Mouse (Mus musculus): ENCODE measurements around the gene Zfp146. TPM values are rescaled to one million over a fixed set of nuclear protein-coding genes. Genes with fewer than 3 reads are reported as not detected.
"Not testable (repeated sequence)": the region's sequence is repeated elsewhere in the genome, so short reads cannot be mapped to it uniquely, and the experiment has no call there.

Zfp146 gene
- 7.3 and 8.8 TPM in 2 replicates for polyA plus RNA-seq (2012; rRNA removed)

DNA sequence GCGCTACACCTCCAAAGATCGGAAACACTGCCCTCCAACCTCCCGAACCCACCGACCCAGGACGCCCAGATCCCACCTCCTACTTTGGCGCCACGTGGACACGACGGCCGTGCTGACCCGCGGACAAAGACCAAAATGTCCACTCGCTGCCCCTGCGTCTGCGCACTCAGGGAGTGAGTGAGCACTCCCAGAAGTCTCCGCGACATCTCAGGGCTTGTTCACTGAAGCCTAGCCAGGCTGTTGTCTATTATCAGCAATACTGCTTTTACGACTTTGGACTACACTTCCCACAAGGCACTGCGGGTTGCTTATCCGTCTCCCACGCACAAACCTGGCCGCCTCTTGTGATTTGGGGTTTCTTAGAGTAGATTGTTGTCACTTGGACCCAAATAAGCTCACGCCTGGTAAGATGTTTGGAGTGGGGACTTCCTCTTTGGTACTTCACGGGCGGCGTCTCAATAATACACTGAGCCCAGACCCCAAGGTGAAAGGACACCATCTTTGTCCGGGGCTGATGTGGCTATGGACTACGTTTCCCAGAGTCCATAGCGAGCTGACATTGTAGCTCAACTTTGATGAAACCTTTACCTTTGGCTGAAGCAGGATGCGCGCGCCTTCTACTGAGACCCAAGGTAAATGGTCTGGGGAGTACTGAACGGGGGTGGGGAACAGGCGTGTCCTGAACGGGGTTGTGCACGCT is at the start of gene Zfp146:
Gene Zfp146 (minus strand): TSS at position 168 of the 700 bp plus-strand sequence.
- H3K27me3 ChIP-seq (ENCODE audit: control insufficient read depth, insufficient read depth, low read length): no peaks in the 10 kb centered on the region
- peaks cover 5% of the 10 kb centered on the region for H3K4me1 ChIP-seq (ENCODE audit: control insufficient read depth, insufficient read depth, insufficient read length)
- under 1% methylated on average over 36 of the region's 36 CpGs for WGBS
- TF ChIP-seq POLR2A (IDR thresholded peaks at IDR 0.05; ENCODE audit: low read depth, low read length) (peak; percentile 60; the same call in 1 of the 2 replicates), CTCF (IDR thresholded peaks at IDR 0.05; ENCODE audit: extremely low read depth, insufficient read depth, insufficient read length, insufficient replicate concordance) (no peak)
- peak within 1 kb of the TSS; percentile 79 for H3K27ac ChIP-seq (ENCODE audit: insufficient read depth, low read length)
- H3K36me3 ChIP-seq (ENCODE audit: control insufficient read depth, insufficient read depth, low read length): no peaks in the 10 kb centered on the region
- DNase-seq (ENCODE audit: low read depth in 1 of 2, low spot score in 2 of 2): peak; percentile 89 to 93
- peak within 1 kb of the TSS; percentile 88 for H3K4me3 ChIP-seq (ENCODE audit: extremely low read depth, insufficient read depth, insufficient read length)

DNA sequence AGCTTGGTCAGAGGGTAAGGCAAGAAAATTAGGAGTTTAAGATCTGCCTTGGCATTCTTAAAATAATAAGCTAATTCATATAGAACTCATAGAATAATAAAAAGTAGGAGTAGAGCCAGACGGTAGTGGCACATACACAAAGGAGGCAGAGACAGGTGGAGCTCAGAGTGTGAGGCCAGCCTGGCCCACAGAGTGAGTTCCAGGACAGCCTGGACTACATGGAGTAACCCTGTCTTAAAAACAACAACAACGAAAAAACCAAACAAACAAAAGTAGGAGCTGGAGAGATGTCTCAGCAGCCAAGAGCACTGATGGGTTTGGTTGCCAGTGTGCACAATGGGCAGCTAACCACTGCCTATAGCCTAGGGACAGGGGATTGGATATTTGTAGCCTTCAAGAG is 47.7 kb upstream of the Zfp146 start:
- Histone ChIP-seq H3K4me1 (ENCODE audit: control insufficient read depth, insufficient read depth, insufficient read length) (peaks cover 5% of the 10 kb centered on the region; the same call in 1 of the 2 replicates), H3K27me3 (ENCODE audit: control insufficient read depth, insufficient read depth, low read length) (no peaks in the 10 kb centered on the region), H3K36me3 (ENCODE audit: control insufficient read depth, insufficient read depth, low read length) (no peaks in the 10 kb centered on the region), H3K4me3 (ENCODE audit: extremely low read depth, insufficient read depth, insufficient read length) (no peak overlapping the region), H3K27ac (ENCODE audit: insufficient read depth, low read length) (no peak overlapping the region)
- WGBS: 92% methylated on average over 2 of the region's 2 CpGs
- DNase-seq (ENCODE audit: low read depth in 1 of 2, low spot score in 2 of 2): no peak
- TF ChIP-seq POLR2A (IDR thresholded peaks at IDR 0.05; ENCODE audit: low read depth, low read length) (no peak), CTCF (IDR thresholded peaks at IDR 0.05; ENCODE audit: extremely low read depth, insufficient read depth, insufficient read length, insufficient replicate concordance) (no peak)

DNA sequence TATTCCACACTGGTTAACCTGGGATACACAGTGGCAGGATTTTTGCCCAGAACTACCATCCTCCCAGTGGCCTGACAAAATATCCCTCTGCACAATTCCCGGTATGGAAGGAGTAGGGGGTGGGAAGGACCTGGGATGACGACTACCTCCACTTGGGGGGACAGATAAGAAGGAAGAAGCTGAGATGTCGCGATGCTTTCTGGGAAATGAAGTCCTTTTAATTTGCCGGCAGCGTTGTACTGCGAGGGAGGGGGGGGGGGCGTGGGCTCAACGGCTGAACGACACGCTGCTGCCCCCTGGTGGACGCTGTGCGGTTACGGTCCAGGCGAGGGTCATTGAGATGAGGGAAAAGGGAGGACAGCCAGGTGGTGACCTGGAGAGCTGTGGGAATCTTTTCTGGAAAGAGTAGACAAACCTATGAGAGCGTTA is 47.2 kb upstream of the Zfp146 start:
- H3K36me3 ChIP-seq (ENCODE audit: control insufficient read depth, insufficient read depth, low read length): no peaks in the 10 kb centered on the region
- peak overlapping the region; percentile 3; the same call in 1 of the 2 replicates for H3K4me3 ChIP-seq (ENCODE audit: extremely low read depth, insufficient read depth, insufficient read length)
- 3% methylated on average over 15 of the region's 16 CpGs for WGBS
- TF ChIP-seq POLR2A (IDR thresholded peaks at IDR 0.05; ENCODE audit: low read depth, low read length) (no peak), CTCF (IDR thresholded peaks at IDR 0.05; ENCODE audit: extremely low read depth, insufficient read depth, insufficient read length, insufficient replicate concordance) (peak; percentile 90)
- H3K4me1 ChIP-seq (ENCODE audit: control insufficient read depth, insufficient read depth, insufficient read length): peaks cover 5% of the 10 kb centered on the region; the same call in 1 of the 2 replicates
- no peaks in the 10 kb centered on the region for H3K27me3 ChIP-seq (ENCODE audit: control insufficient read depth, insufficient read depth, low read length)
- no peak overlapping the region for H3K27ac ChIP-seq (ENCODE audit: insufficient read depth, low read length)
- peak; percentile 67 to 69 for DNase-seq (ENCODE audit: low read depth in 1 of 2, low spot score in 2 of 2)

DNA sequence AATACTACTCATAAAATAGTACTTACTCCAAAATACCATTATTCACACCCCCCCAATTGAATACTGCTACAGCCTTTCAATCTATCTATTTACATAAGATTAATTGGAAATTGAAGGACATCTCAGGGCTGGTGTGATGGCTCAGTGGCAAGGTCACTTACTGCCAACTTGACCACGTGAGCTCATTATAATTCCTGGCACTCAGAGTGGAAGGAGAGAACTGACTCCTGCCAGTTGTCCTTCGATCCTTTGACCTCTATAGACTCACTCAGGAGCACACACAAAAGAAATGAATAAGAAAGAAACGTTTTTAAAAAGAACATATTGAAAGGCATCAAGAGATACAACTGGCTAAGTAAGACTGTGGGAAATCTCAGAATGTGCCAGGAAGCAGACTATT is 46.3 kb upstream of the Zfp146 start:
- 95% methylated on average over 3 of the region's 3 CpGs for WGBS
- DNase-seq (ENCODE audit: low read depth in 1 of 2, low spot score in 2 of 2): no peak

DNA sequence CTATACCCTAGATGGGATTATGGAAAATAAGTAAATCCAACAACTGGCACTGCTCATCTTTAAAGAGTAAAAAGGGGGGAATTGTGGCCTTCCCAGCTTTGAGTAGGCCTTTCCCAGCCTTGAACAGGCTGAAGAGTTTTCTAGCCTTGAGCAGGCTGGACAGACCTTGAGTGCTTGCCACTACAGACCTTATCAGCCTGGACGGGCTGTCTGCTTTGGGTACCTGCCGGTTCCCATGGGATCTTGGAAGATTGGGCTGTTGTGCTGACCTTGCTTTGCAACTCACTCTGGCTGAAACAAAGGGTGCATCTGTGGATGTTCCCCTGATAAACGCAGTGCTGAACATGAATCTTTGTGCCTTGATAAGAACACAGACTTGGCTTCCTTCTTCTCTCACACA is 44.3 kb upstream of the Zfp146 start:
- Histone ChIP-seq H3K4me1 (ENCODE audit: control insufficient read depth, insufficient read depth, insufficient read length) (peaks cover 1% of the 10 kb centered on the region; the same call in 1 of the 2 replicates), H3K4me3 (ENCODE audit: extremely low read depth, insufficient read depth, insufficient read length) (no peak overlapping the region), H3K27ac (ENCODE audit: insufficient read depth, low read length) (no peak overlapping the region), H3K27me3 (ENCODE audit: control insufficient read depth, insufficient read depth, low read length) (no peaks in the 10 kb centered on the region), H3K36me3 (ENCODE audit: control insufficient read depth, insufficient read depth, low read length) (no peaks in the 10 kb centered on the region)
- TF ChIP-seq CTCF (IDR thresholded peaks at IDR 0.05; ENCODE audit: extremely low read depth, insufficient read depth, insufficient read length, insufficient replicate concordance) (no peak), POLR2A (IDR thresholded peaks at IDR 0.05; ENCODE audit: low read depth, low read length) (no peak)
- WGBS: 79% methylated on average over 3 of the region's 3 CpGs
- DNase-seq (ENCODE audit: low read depth in 1 of 2, low spot score in 2 of 2): no peak

More for the DNA sequence above, 46.3 kb upstream of the Zfp146 start:
- Histone ChIP-seq H3K27ac (ENCODE audit: insufficient read depth, low read length) (no peak overlapping the region), H3K4me1 (ENCODE audit: control insufficient read depth, insufficient read depth, insufficient read length) (peaks cover 5% of the 10 kb centered on the region; the same call in 1 of the 2 replicates), H3K36me3 (ENCODE audit: control insufficient read depth, insufficient read depth, low read length) (no peaks in the 10 kb centered on the region), H3K27me3 (ENCODE audit: control insufficient read depth, insufficient read depth, low read length) (no peaks in the 10 kb centered on the region), H3K4me3 (ENCODE audit: extremely low read depth, insufficient read depth, insufficient read length) (no peak overlapping the region)
- TF ChIP-seq CTCF (IDR thresholded peaks at IDR 0.05; ENCODE audit: extremely low read depth, insufficient read depth, insufficient read length, insufficient replicate concordance): no peak
- no peak for TF ChIP-seq POLR2A (IDR thresholded peaks at IDR 0.05; ENCODE audit: low read depth, low read length)

- TF ChIP-seq POLR2A (IDR thresholded peaks at IDR 0.05; ENCODE audit: low read depth, low read length): no peak
- TF ChIP-seq CTCF (IDR thresholded peaks at IDR 0.05; ENCODE audit: extremely low read depth, insufficient read depth, insufficient read length, insufficient replicate concordance): no peak
- no peaks in the 10 kb centered on the region for H3K4me1 ChIP-seq (ENCODE audit: control insufficient read depth, insufficient read depth, insufficient read length)
- H3K27ac ChIP-seq (ENCODE audit: insufficient read depth, low read length): no peak overlapping the region
- no peak overlapping the region for H3K4me3 ChIP-seq (ENCODE audit: extremely low read depth, insufficient read depth, insufficient read length)
- no peaks in the 10 kb centered on the region for H3K27me3 ChIP-seq (ENCODE audit: control insufficient read depth, insufficient read depth, low read length)
- H3K36me3 ChIP-seq (ENCODE audit: control insufficient read depth, insufficient read depth, low read length): no peaks in the 10 kb centered on the region
- 62% methylated on average over 4 of the region's 4 CpGs for WGBS
- no peak for DNase-seq (ENCODE audit: low read depth in 1 of 2, low spot score in 2 of 2)
Observed at GRCm38 (mm10) chr7:30211025-30211424, 41.5 kb upstream of the Zfp146 start.

- not testable (repeated sequence) for H3K27ac ChIP-seq (ENCODE audit: insufficient read depth, low read length); H3K36me3 ChIP-seq (ENCODE audit: control insufficient read depth, insufficient read depth, low read length); H3K4me1 ChIP-seq (ENCODE audit: control insufficient read depth, insufficient read depth, insufficient read length); H3K4me3 ChIP-seq (ENCODE audit: extremely low read depth, insufficient read depth, insufficient read length); DNase-seq (ENCODE audit: low read depth in 1 of 2, low spot score in 2 of 2); H3K27me3 ChIP-seq (ENCODE audit: control insufficient read depth, insufficient read depth, low read length)
- WGBS: 51% methylated on average over 5 of the region's 5 CpGs
Observed at GRCm38 (mm10) chr7:30206364-30206763, 36.8 kb upstream of the Zfp146 start.

All from spleen, adult 2 months (tissue).